Mouse (Mus musculus): ENCODE results near the gene Reep1.
"Not testable (repeated sequence)": the region's sequence is repeated elsewhere in the genome, so short reads cannot be mapped to it uniquely, and the experiment has no call there.

Reep1 gene

GRCm38 (mm10) chr6:71839815-71840214 is 132.5 kb downstream of the Reep1 start:
- CTCF ChIA-PET: interaction anchor here (1.2 kb wide), 1 partner anchor 8 kb away, joined by 3 read pairs; no protein-coding TSS in a partner anchor

DNA sequence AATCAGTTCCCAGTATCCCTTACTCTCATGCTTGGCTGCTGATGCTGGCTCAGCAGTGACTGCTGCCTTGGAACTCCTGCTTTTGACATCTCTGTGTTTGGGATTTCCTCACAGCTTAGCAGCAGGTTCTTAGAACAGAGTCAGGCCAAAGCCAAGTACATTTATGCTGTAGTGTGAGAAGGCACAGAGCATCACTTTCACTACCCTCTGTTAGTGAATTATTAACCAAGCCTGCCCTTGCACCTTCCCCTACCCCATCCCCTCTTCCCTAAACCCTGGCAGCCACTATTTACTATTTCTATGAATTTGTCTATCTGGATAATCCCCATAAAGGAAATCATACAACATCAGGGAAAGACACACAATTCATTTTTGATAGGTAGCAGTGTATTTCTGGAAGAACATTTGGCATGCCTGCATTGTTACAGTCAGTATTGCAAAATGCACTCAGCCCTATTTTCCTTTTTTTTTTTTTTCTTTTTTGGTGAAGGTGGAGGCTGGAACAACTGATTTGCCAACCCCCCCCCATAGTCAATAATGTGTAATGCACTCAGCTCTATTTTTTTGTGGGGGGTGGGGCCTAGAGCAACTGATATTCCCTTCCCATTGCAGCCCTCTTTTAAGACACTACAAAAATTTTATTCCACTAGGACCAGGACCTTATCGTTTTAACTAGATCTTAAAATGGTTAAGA is 133.4 kb downstream of the Reep1 start:
- CTCF ChIA-PET: interaction anchor here (0.6 to 1.2 kb wide), 2 partner anchors 9 to 13 kb away, joined by 3 read pairs; no protein-coding TSS in a partner anchor

DNA sequence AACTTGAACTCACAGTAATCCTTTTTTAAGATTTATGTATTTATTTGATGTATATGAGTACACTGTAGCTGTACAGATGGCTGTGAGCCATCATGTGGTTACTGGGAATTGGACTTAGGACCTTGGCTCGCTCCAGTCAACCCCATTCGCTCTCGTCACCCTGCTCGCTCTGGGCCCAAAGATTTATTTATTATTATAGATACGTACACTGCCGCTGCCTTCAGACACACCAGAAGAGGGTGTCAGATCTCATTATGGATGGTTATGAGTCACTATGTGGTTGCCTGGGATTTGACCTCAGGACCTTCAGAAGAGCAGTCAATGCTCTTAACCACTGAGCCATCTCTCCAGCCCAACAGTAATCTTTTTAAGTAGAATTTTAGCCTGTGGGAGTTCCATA is 139.5 kb downstream of the Reep1 start:
- CTCF ChIA-PET: not testable (repeated sequence)
